Mouse (Mus musculus): Measurements from ENCODE around the gene Peg10.

- TF ChIP-seq POLR2A (IDR thresholded peaks at IDR 0.05; ENCODE audit: extremely low read depth, insufficient read depth, low read length) (no peak), CTCF (IDR thresholded peaks at IDR 0.05; ENCODE audit: extremely low read depth, insufficient read depth, low read length) (no peak)
Measured at GRCm38 (mm10) chr6:4748506-4748961, 1.4 kb downstream of the Peg10 start.

Data from cortical plate, adult 2 months (tissue).